Mouse (Mus musculus): Measurements from ENCODE around the gene Rcor1.
A peak's percentile ranks its signal among the peaks of the same experiment; 100 is the strongest.
"Not testable (repeated sequence)": the region's sequence is repeated elsewhere in the genome, so short reads cannot be mapped to it uniquely, and the experiment has no call there.

Gene Rcor1

GRCm38 (mm10) chr12:111067816-111068215 lies 28.7 kb downstream of the Rcor1 start:
- no peak for DNase-seq (ENCODE audit: low spot score in 2 of 2)

- DNase-seq (ENCODE audit: low spot score in 2 of 2) = not testable (repeated sequence)
These were observed 30.1 kb downstream of the Rcor1 start for GRCm38 (mm10) chr12:111069299-111069698.

GRCm38 (mm10) chr12:111071009-111071408 lies 31.9 kb downstream of the Rcor1 start:
- no peak for DNase-seq (ENCODE audit: low spot score in 2 of 2)

GRCm38 (mm10) chr12:111071477-111072152 lies 32.5 kb downstream of the Rcor1 start:
- peak; percentile 59 to 78 for DNase-seq (ENCODE audit: low spot score in 2 of 2)

GRCm38 (mm10) chr12:111076385-111076965 lies 37.3 kb downstream of the Rcor1 start:
- no peak for DNase-seq (ENCODE audit: low spot score in 2 of 2)

GRCm38 (mm10) chr12:111085579-111085978 lies 46.4 kb downstream of the Rcor1 start:
- no peak for DNase-seq (ENCODE audit: low spot score in 2 of 2)

GRCm38 (mm10) chr12:111087066-111087465 lies 47.9 kb downstream of the Rcor1 start:
- DNase-seq (ENCODE audit: low spot score in 2 of 2) = no peak

- DNase-seq (ENCODE audit: low spot score in 2 of 2) = peak; percentile 66 to 86
These were observed 49.0 kb downstream of the Rcor1 start for GRCm38 (mm10) chr12:111088186-111088585.

- no peak for DNase-seq (ENCODE audit: low spot score in 2 of 2)
These were observed 49.6 kb downstream of the Rcor1 start for GRCm38 (mm10) chr12:111088731-111089141.

GRCm38 (mm10) chr12:111089145-111089544 lies 50.0 kb downstream of the Rcor1 start:
- DNase-seq (ENCODE audit: low spot score in 2 of 2) = no peak

- no peak for DNase-seq (ENCODE audit: low spot score in 2 of 2)
These were observed 51.6 kb downstream of the Rcor1 start for GRCm38 (mm10) chr12:111090801-111091200.

GRCm38 (mm10) chr12:111091981-111092380 lies 52.8 kb downstream of the Rcor1 start:
- DNase-seq (ENCODE audit: low spot score in 2 of 2) = no peak

- DNase-seq (ENCODE audit: low spot score in 2 of 2) = no peak
These were observed 54.9 kb downstream of the Rcor1 start for GRCm38 (mm10) chr12:111094073-111094472.

GRCm38 (mm10) chr12:111095086-111095485 lies 55.9 kb downstream of the Rcor1 start:
- DNase-seq (ENCODE audit: low spot score in 2 of 2) = no peak

GRCm38 (mm10) chr12:111096249-111096648 lies 57.1 kb downstream of the Rcor1 start:
- DNase-seq (ENCODE audit: low spot score in 2 of 2) = no peak

GRCm38 (mm10) chr12:111097036-111097435 lies 57.9 kb downstream of the Rcor1 start:
- no peak for DNase-seq (ENCODE audit: low spot score in 2 of 2)

- DNase-seq (ENCODE audit: low spot score in 2 of 2) = no peak
These were observed 72.0 kb downstream of the Rcor1 start for GRCm38 (mm10) chr12:111111176-111111575.

GRCm38 (mm10) chr12:111114593-111114992 lies 75.4 kb downstream of the Rcor1 start:
- DNase-seq (ENCODE audit: low spot score in 2 of 2) = no peak

- DNase-seq (ENCODE audit: low spot score in 2 of 2) = no peak
These were observed 80.4 kb downstream of the Rcor1 start for GRCm38 (mm10) chr12:111119506-111120085.

- DNase-seq (ENCODE audit: low spot score in 2 of 2) = no peak
These were observed 82.0 kb downstream of the Rcor1 start for GRCm38 (mm10) chr12:111120976-111121645.

GRCm38 (mm10) chr12:111122332-111122852 lies 83.2 kb downstream of the Rcor1 start:
- DNase-seq (ENCODE audit: low spot score in 2 of 2) = peak in 1 of 2 experiments; percentile 22

- DNase-seq (ENCODE audit: low spot score in 2 of 2) = no peak
These were observed 85.6 kb downstream of the Rcor1 start for GRCm38 (mm10) chr12:111124601-111125260.

Measured in spleen, postnatal 4 days (tissue).